Mouse (Mus musculus): ENCODE results near the gene Ano1. TPM values are rescaled to one million over a fixed set of nuclear protein-coding genes. Genes with fewer than 3 reads are reported as not detected.

Gene Ano1
- 18.7 and 28.7 TPM in 2 replicates for polyA plus RNA-seq (2015; fragmentation: Nextera tagmentation; extraction: Ambion mirVana)

DNA sequence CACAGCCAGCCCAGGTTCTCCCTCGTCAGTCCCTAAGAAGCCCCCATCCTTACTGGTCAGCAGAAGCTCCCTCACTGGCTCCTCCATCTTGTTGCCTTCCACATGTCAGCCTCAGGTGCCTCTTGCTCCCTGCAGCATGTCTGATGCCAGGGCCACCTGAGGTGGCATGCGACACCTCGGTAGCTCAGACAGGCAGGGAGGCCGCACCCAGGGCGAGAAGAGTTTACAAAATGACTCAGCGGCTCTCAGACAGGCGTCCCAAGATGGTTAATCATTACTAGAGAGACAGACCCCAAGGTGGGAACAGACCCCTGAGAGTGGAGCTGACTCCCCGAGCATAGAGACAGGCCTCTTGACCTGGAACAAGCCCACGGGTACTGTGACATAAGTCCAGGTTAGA is at the start of gene Ano1:
Gene Ano1, minus strand, starts transcription at position 142 of the 400 bp plus-strand sequence.

DNA sequence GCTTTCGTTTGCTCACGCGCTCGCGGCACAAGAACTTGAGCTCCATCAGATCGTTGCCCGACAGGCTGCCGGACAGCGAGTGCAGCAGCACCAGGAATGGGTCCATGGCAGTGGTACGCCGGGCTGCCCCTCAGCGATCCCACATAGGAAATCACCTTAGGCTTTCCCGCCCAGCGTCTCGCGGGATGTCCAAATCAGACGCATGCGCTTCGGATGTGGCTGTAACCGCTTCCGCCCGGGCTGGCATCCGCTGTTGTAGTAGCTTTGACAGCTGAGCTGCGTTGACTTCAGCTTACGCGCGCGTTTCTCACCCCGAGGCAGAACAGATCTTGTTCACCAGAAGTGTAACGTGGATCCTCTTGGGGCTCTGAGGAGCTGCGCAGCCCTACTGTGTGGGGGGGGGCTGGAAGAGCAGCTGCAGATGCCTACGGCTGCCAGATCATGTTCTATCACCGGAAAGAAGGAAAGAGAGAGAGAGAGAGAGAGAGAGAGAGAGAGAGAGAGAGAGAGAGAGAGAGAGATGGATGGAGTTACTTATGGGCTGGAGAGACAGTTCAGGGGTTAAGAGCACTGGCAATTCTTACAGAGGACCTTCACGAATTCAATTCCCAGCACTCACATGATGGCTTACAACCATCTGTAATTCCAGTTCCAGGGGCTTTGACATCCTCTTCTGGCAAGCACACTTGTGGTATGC is 169.3 kb downstream of the Ano1 start, which contains the start of gene Fadd:
Gene Fadd, minus strand, starts transcription at position 180 of the 697 bp plus-strand sequence.

DNA sequence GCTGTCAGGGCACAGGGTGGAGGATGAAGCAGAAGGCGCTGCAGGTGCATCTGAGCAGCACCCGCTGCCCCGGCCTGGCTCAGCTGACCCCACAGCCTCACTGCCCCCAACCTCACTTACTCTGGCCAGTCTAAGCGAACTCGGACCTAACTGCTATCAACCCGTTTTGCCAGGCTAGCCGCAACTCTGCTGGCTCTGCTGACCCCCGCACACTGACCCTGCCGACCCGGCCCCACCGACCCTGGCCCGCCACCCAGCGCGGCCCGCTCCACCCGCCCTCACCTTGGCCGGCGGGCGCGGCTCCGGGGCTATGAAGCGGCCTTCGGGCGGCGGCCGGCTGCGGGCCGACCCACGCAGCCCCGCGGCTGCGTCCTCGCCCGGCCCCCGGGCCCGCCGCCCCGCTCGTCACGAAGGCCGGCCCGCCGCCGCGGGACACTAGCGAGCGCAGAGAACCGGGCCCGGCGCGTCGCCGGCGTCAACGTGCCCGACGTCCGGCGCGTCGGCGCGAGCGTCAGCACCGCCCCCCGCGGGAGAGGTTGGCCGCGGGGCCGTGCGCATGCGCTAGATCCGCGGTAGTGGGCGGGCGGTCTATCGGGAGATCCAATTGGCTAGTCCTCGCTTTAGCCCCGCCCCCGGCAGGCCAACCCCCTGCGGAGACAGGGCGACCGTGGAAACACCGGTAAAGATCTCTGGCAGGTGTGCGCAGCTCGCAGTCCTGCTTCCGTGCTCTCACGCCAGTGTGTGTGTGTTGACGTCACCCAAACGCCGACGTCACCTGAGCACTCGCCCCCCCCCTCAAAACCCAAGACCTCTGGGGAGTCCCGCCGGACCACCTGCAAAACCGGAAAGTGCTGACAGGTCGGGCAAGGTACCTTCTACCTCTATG is 198.3 kb downstream of the Ano1 start, which contains the start of gene Ppfia1:
Gene Ppfia1, minus strand, starts transcription at position 493 of the 886 bp plus-strand sequence.

Other genes starting within 250 kb of the Ano1 start
- gene Ppfia1, start 198.2 kb downstream of the Ano1 start, polyA plus RNA-seq (2015; fragmentation: Nextera tagmentation; extraction: Ambion mirVana), result 15.7 and 18.5 TPM in 2 replicates
- 8.1 and 11.6 TPM in 2 replicates for gene Fadd, start 169.5 kb downstream of the Ano1 start, polyA plus RNA-seq (2015; fragmentation: Nextera tagmentation; extraction: Ambion mirVana)
- gene Fgf3, start 86.1 kb upstream of the Ano1 start, polyA plus RNA-seq (2015; fragmentation: Nextera tagmentation; extraction: Ambion mirVana), result 0.30 and 0.68 TPM in 2 replicates
- gene Fgf4, start 95.4 kb upstream of the Ano1 start, polyA plus RNA-seq (2015; fragmentation: Nextera tagmentation; extraction: Ambion mirVana), result not detected in 2 replicates
- 0.63 and 1.1 TPM in 2 replicates for gene Fgf15, start 144.6 kb upstream of the Ano1 start, polyA plus RNA-seq (2015; fragmentation: Nextera tagmentation; extraction: Ambion mirVana)
- gene LTO1, start 163.1 kb upstream of the Ano1 start, polyA plus RNA-seq (2015; fragmentation: Nextera tagmentation; extraction: Ambion mirVana), result 19.7 and 20.0 TPM in 2 replicates
- gene Ccnd1, start 188.0 kb upstream of the Ano1 start, polyA plus RNA-seq (2015; fragmentation: Nextera tagmentation; extraction: Ambion mirVana), result 105 and 160 TPM in 2 replicates

Measured in adrenal gland, postnatal 0 days (tissue).